Mouse (Mus musculus) fat pad, adult 2 months (tissue): ENCODE measurements around the gene Gucy2g.
"Not testable (repeated sequence)": the region's sequence is repeated elsewhere in the genome, so short reads cannot be mapped to it uniquely, and the experiment has no call there.

ENCODE experiments used
- DNase-seq: peaks from one replicate; pipeline ENCODE4 v3.0.0-alpha.2; 2011; ENCODE audit warnings: low read depth, low spot score; ENCODE audit errors: extremely low read depth

Gucy2g gene

GRCm38 (mm10) chr19:55207746-55208538 is 33.1 kb downstream of the Gucy2g start:
- DNase-seq: peak; percentile 67

GRCm38 (mm10) chr19:55207205-55207604 is 33.8 kb downstream of the Gucy2g start:
- peak; percentile 49 for DNase-seq

GRCm38 (mm10) chr19:55206482-55207138 is 34.4 kb downstream of the Gucy2g start:
- no peak for DNase-seq

- DNase-seq: no peak
Observed at GRCm38 (mm10) chr19:55198303-55198702, 42.7 kb downstream of the Gucy2g start.

GRCm38 (mm10) chr19:55195574-55195973 is 45.5 kb downstream of the Gucy2g start:
- DNase-seq: no peak

GRCm38 (mm10) chr19:55194520-55195170 is 46.4 kb downstream of the Gucy2g start:
- no peak for DNase-seq

GRCm38 (mm10) chr19:55193717-55194394 is 47.2 kb downstream of the Gucy2g start:
- DNase-seq: no peak

- DNase-seq: peak; percentile 66
Observed at GRCm38 (mm10) chr19:55192254-55192945, 48.6 kb downstream of the Gucy2g start.

GRCm38 (mm10) chr19:55191596-55191995 is 49.4 kb downstream of the Gucy2g start:
- no peak for DNase-seq

- DNase-seq: no peak
Observed at GRCm38 (mm10) chr19:55190065-55190464, 51.0 kb downstream of the Gucy2g start.

GRCm38 (mm10) chr19:55185651-55186050 is 55.4 kb downstream of the Gucy2g start:
- no peak for DNase-seq

GRCm38 (mm10) chr19:55185074-55185473 is 56.0 kb downstream of the Gucy2g start:
- no peak for DNase-seq

- DNase-seq: no peak
Observed at GRCm38 (mm10) chr19:55184442-55184841, 56.6 kb downstream of the Gucy2g start.

GRCm38 (mm10) chr19:55180433-55180832 is 60.6 kb downstream of the Gucy2g start, which contains the start of gene Tectb:
Gene Tectb (plus strand): TSS chr19:55180733.
- no peak for DNase-seq

- no peak for DNase-seq
Observed at GRCm38 (mm10) chr19:55177143-55177542, 63.9 kb downstream of the Gucy2g start.

GRCm38 (mm10) chr19:55171585-55171984 is 69.5 kb downstream of the Gucy2g start:
- no peak for DNase-seq

- DNase-seq: no peak
Observed at GRCm38 (mm10) chr19:55170399-55170798, 70.6 kb downstream of the Gucy2g start.

GRCm38 (mm10) chr19:55169236-55169729 is 71.8 kb downstream of the Gucy2g start:
- not testable (repeated sequence) for DNase-seq

GRCm38 (mm10) chr19:55168360-55168759 is 72.7 kb downstream of the Gucy2g start:
- DNase-seq: no peak

- no peak for DNase-seq
Observed at GRCm38 (mm10) chr19:55167741-55168140, 73.3 kb downstream of the Gucy2g start.
